Mouse (Mus musculus) effector memory CD4-positive, alpha-beta T cell, adult 5 months (primary cell): ENCODE results near the gene Tppp. TPM values are rescaled to one million over a fixed set of nuclear protein-coding genes. Genes with fewer than 3 reads are reported as not detected.

ENCODE experiments used
- polyA plus RNA-seq: library from polyadenylated mRNA; unstranded; fragments of 100-300 nt; shearing (Covaris generic); gene quantifications from one replicate; pipeline ENCODE4 v1.2.1, GENCODE M21; 2017

Gene Tppp
- 2.6 TPM for polyA plus RNA-seq

GRCm38 (mm10) chr13:74008948-74009718 is at the start of gene Tppp:
Gene Tppp (plus strand): TSS chr13:74009407.

GRCm38 (mm10) chr13:73963551-73963950 is 45.7 kb upstream of the Tppp start, which contains the start of gene Zdhhc11:
Gene Zdhhc11 (plus strand): TSS chr13:73963851.

GRCm38 (mm10) chr13:74061613-74062377 is 52.6 kb downstream of the Tppp start, which contains the start of gene Cep72:
Gene Cep72 (minus strand): TSS chr13:74062299.

Other genes starting within 250 kb of the Tppp start
- gene Nkd2, start 161.8 kb upstream of the Tppp start, polyA plus RNA-seq = 0.17 TPM
- gene Trip13, start 71.6 kb upstream of the Tppp start, polyA plus RNA-seq = 1.6 TPM
- gene Brd9, start 71.6 kb upstream of the Tppp start, polyA plus RNA-seq = 68.2 TPM
- gene Zdhhc11, start 45.6 kb upstream of the Tppp start, polyA plus RNA-seq = not detected
- 6.8 TPM for gene Cep72, start 52.9 kb downstream of the Tppp start, polyA plus RNA-seq
- gene Slc9a3, start 112.0 kb downstream of the Tppp start, polyA plus RNA-seq = not detected
- 63.0 TPM for gene Exoc3, start 199.3 kb downstream of the Tppp start, polyA plus RNA-seq